ENCODE assay signal across 17 mouse cellular contexts in genomic region chr1:57528703-57529102, GRCm38 (mm10).
DNase-seq lines count a peak whose midpoint lies in the region; ATAC-seq lines count a peak whose summit lies in the region.
"Had no signal": no experiment of that assay in that cellular context is flagged by ENCODE, and none has a peak within 500 bp of the region (broad histone marks: within the 10 kb centered on the region; RNA-seq: fewer than 3 reads in every experiment).

No protein-coding gene starts in this region.

- no peaks in the 10 kb centered on the region for H3K9me3 ChIP-seq in forebrain, embryonic 16.5 days (ENCODE audit: control insufficient read depth, low read length)
- no peaks in the 10 kb centered on the region for H3K9me3 ChIP-seq in forebrain, embryonic 13.5 days (replicated peaks)
- H3K9me3 ChIP-seq: heart, embryonic 12.5 days had no signal

- H3K4me2 ChIP-seq in forebrain, embryonic 16.5 days (ENCODE audit: low read length) = no peak overlapping the region
- H3K4me2 ChIP-seq in forebrain, embryonic 13.5 days = no peak overlapping the region
- H3K4me2 ChIP-seq: heart, embryonic 12.5 days had no signal

- DNase-seq in brain, adult 2 months (ENCODE audit: low read depth, low spot score) = peak; percentile 8
- DNase-seq in hindlimb bud, embryonic 11.5 days (ENCODE audit: extremely low spot score, low read depth, low spot score) = peak; percentile 37
- DNase-seq in kidney, postnatal 36 days = peak; percentile 29 to 62
- no peak for DNase-seq in cerebellum, postnatal 10 days
- no peak for DNase-seq in urinary bladder, postnatal 4 days (ENCODE audit: low spot score in 2 of 2)
- DNase-seq in urinary bladder, postnatal 25 days (ENCODE audit: low spot score) = no peak
- DNase-seq: adrenal gland, adult 2 months; B cell, adult 2 months; cerebellum, adult 11 months; gastrocnemius, adult 2 months; lung, adult 18-20 months had no signal

- no peaks in the 10 kb centered on the region; the same call in 1 of the 2 replicates for H3K4me1 ChIP-seq in forebrain, embryonic 16.5 days (replicated peaks; ENCODE audit: control insufficient read depth, insufficient read depth, low read length)
- H3K4me1 ChIP-seq in forebrain, embryonic 13.5 days = peaks cover 5% of the 10 kb centered on the region; the same call in 1 of the 2 replicates
- H3K4me1 ChIP-seq: megakaryocyte, embryonic 14.5 days had no signal

- 1% methylated on average over 3 of the region's 3 CpGs for WGBS in forebrain, embryonic 16.5 days
- WGBS in forebrain, embryonic 13.5 days = 3% methylated on average over 3 of the region's 3 CpGs

- 0 out of 2 replicates have a peak, but pooled peaks have one; percentile 15 for ATAC-seq in forebrain, embryonic 16.5 days
- ATAC-seq in forebrain, embryonic 13.5 days = no peak
- ATAC-seq: intestine, embryonic 16.5 days had no signal

- H3K36me3 ChIP-seq in forebrain, embryonic 16.5 days (ENCODE audit: control insufficient read depth, insufficient read depth) = no peaks in the 10 kb centered on the region
- H3K36me3 ChIP-seq in forebrain, embryonic 13.5 days (ENCODE audit: poor library complexity, severe bottlenecking) = no peaks in the 10 kb centered on the region
- H3K36me3 ChIP-seq: heart, embryonic 12.5 days had no signal

- no peak overlapping the region for H3K27ac ChIP-seq in forebrain, embryonic 16.5 days (ENCODE audit: low read length)
- no peak overlapping the region for H3K27ac ChIP-seq in forebrain, embryonic 13.5 days
- H3K27ac ChIP-seq: gastrocnemius, adult 2 months; left cerebral cortex, adult 2 months had no signal

- no peaks in the 10 kb centered on the region for H3K27me3 ChIP-seq in forebrain, embryonic 16.5 days (replicated peaks; ENCODE audit: control insufficient read depth, insufficient read depth, low read length)
- no peaks in the 10 kb centered on the region for H3K27me3 ChIP-seq in forebrain, embryonic 13.5 days
- H3K27me3 ChIP-seq: heart, embryonic 12.5 days; megakaryocyte, embryonic 14.5 days had no signal

- no peak overlapping the region for H3K4me3 ChIP-seq in forebrain, embryonic 16.5 days (replicated peaks; ENCODE audit: low read length)
- no peak overlapping the region for H3K4me3 ChIP-seq in forebrain, embryonic 13.5 days
- H3K4me3 ChIP-seq: gastrocnemius, adult 2 months; heart, embryonic 12.5 days; left cerebral cortex, adult 2 months; megakaryocyte, embryonic 14.5 days had no signal

- no peak overlapping the region for H3K9ac ChIP-seq in forebrain, embryonic 16.5 days (replicated peaks; ENCODE audit: low read depth, low read length)
- H3K9ac ChIP-seq in forebrain, embryonic 13.5 days = no peak overlapping the region
- H3K9ac ChIP-seq: heart, embryonic 12.5 days had no signal

Comparison
In these comparisons a context has a peak if more than half of its experiments do, and no peak if none do; other contexts are left out.
1. DNase-seq: peak in brain, adult 2 months (single experiment), hindlimb bud, embryonic 11.5 days (single experiment) and kidney, postnatal 36 days (2 of 2); none in cerebellum, postnatal 10 days (0 of 2), urinary bladder, postnatal 4 days (0 of 2) and urinary bladder, postnatal 25 days (single experiment).